Mouse (Mus musculus) hindlimb bud, embryonic 11.5 days (tissue): ENCODE data around the gene Ucp2.

Experiments used
- DNase-seq: peaks from one replicate; pipeline ENCODE4 v3.0.0-alpha.2; 2012; ENCODE audit warnings: low read depth, low spot score; ENCODE audit errors: extremely low spot score

Gene Ucp2

DNA sequence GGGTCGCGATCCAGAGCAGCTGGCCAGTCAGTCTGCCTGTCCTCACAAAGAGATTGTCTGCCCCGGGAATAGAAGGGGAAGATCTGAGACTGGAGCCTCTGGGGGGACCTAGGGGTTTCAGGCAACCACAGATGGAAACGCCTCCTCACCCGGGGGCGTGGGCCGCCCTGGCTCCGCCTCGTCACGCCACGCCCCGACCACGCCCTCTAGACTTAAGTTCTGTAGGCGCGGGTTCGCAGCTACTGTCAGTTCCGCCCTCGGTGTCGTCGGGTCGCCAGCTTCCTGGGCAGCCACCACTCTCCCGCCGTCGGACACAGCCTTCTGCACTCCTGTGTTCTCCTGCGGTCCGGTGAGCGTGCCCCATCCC is at the start of gene Ucp2:
Gene Ucp2 (plus strand): TSS at position 221 of the 367 bp plus-strand sequence.
- no peak for DNase-seq

DNA sequence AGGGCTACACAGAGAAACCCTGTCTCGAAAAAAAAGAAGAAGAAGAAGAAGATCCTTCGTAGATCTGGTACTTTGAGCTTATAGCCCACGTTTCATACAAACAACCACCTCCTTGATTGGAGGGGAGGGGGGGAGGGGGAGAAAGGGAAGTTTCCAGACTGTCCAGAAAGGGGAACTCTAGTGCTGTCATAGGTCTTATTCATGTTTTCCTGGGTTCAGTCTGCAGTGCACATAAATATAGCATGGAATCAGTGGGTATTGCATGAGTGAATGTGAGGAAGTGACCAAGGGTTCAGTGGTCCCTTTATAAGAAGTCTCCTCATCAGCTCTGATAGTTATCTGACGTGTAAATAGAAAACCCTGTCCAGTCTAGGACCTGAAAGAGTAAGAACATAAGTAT is 49.4 kb upstream of the Ucp2 start:
- no peak for DNase-seq

DNA sequence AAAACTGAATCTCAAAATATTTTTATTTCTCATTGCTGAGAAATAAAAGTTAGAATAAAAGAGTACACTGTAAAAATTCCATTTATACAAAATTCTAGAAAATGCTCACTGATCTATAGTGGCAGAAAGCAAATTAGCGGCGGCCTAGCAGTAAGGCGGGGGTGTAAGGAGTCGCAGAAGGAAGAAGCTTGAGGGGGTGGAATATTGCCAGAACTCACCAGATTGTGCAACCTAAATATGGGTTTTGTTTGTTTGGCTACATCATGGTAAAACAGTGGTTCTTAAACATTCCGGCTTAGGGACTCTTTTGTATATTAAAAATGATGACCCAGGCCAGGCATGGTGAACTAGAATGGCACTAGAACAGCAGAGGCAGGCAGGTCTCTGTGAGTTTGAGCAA is 46.9 kb upstream of the Ucp2 start:
- no peak for DNase-seq

DNA sequence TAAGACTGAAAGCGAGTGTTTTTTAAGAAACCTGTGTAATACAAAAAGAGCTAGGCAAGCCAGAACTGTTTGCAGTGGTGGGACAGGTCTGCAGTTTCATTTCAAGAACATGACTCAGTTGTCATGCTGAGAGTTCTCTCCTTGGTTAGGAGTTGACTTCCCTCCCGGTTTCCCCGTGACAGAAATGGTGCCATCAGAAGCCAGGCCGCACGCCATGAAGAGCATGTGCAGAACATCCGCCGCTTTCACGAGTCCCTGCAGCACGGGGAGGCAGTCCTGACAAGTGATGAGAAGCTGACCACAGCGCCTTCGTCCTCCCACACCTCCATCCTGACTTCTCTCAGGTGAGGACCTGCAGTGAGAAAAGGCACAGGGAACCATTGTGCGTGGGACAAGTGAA is 44.6 kb upstream of the Ucp2 start:
- DNase-seq = no peak

DNA sequence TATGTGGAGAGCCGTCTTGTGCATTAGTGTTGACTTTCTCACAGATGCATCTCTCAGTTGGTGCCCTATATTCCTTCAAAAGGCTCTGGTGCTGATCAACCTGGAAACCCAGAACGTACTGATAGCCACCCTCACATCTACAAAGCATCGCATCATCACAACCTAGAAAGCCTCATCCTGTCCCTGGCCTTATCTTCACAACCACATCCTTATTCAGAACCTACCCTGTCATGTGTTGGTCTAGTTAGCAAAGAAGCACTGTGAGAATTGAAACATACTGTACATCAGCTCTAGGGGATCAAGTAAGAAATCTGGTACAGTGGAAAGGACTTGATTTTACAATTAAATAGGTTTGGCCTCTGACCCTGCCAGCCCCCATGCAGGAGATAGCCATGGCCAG is 44.2 kb upstream of the Ucp2 start:
- DNase-seq = no peak

DNA sequence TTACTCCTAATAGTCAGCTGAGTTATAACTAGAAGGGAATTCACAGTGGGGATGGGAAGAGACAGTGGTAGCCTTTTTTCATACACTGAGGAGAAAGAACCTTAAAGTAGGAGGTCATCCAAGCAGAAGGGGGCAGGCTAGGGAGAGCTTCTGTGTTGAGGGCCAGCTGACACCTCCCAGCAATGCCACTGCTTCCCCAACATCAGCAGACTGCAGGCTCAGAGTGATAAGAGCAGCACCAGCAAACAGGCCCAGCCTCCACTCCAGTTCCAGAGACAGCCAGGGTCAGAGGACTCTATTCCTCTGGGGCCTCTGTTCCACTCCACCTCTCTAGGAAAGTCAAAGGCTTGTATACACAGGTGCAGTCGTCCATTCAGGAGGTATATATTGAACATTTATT is 35.0 kb upstream of the Ucp2 start:
- no peak for DNase-seq

DNA sequence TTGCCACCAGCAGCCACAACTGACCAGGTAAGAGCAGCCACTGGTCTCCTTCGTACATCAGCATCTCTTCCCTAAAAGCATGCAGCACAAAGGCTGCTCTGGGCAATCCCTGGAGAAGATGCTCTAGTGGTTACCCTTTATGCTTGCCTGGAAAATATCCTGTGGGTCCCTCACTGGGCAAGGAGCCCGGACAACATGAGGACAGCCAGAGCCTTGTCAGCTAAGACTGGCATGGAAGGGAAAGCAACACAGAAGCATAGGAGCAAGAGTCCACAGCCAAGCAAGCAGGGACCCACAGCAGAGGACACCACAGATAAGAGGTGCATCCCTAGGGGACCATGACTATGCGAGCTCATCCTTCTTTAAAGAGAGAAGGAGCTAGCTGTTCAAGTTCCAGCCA is 33.3 kb upstream of the Ucp2 start:
- DNase-seq = no peak

DNA sequence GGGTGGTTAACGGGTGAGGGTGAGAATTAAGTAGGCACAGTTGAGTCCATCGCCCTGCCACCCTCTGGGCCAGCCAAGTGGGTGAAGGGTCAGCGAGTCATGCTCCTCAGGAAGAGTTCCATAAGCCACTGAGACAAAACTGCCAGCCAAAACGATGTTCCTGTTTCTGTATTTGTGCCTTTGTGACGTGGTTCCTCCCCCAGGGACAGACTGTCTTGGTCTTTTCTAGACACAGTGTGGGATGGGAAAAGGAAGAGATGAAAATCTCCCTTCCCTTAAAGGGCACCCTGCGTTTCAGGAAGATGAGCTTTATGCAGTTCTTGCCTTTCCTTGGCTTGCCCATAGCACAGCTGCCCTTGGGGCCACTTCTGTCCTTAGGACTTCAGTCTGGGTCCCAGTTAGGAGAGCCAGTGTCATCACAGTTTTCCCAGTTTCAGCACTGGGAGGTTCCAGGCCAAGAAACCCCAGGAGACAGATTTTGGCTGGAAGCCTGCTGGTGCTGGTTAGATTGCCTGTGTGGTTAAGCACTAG is 31.5 kb upstream of the Ucp2 start:
- no peak for DNase-seq

DNA sequence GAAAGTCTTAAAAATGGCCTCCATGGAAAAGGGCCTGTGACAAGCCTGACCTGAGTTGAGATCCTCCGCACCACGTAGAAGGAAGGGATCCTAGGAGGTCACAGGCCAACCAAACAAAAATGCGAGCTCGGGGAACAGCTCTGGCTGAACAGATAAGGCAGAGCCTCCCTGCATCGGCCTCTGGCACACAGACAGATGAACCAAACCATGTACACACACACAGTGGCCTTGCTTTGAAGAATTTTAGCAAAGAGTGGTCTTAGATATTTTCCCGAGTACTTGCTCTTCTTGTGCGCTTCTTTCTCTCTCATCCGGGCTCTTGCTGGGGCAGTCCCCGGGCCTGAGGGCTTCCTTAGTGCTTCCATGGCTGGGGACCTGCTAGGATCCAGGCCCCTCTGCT is 29.9 kb upstream of the Ucp2 start:
- DNase-seq = no peak

DNA sequence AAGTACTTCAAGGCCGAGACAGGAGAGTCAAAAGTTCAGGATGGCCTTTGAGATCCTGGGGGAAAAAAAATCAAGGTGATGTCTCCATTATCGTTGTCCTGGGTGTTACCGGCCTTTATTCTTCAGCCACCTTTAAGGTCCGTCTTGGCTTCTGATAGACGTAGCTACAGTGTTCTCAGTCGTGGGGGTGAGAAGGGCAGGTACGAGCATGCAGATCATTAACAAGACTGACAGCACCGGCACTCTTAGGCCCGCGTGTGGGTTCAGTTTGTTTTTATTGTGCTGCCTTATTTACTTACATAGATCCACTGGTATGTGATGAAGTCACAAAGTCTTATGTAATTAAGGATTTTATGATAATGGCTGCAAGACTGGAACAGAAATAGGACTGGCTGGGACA is 29.4 kb upstream of the Ucp2 start:
- no peak for DNase-seq

DNA sequence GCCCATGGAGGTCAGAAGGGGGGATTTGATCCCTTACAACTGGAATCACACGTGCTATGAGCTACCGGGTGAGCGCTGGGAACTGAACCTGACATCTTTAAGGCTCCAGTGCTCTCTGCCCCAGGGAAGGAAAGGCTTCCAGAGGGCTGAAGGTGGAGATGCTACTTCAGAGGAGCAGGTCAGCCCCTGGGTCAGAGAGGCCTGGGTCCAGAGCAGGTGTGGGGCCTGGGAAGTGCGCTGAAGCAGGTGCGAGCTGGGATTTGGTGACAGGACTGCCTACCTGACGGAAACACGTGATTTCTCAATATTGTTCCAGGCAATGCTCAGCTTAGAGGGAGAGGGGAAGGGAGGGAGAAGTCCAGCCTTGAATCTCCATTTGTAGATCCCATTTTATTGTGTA is 28.9 kb upstream of the Ucp2 start:
- no peak for DNase-seq

DNA sequence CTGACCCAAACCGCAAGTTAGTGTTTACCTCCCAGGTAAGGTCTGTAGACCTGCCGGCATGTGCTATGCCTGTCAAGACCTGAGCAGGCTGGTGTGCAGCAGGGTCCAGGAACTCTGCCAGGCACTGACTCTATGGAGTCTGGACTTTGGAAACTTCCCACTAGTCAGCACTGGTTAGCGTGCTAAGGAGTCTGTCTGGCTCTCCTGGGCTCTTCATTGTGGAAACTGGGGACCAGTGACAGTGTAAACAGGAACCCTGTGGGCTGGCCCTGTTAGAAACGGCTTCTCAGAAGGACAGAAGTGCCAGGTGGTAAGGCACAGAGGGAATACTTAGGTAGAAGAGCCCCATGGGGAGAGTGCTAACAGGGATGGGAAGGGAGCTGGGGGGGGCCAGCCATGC is 27.9 kb upstream of the Ucp2 start:
- no peak for DNase-seq

DNA sequence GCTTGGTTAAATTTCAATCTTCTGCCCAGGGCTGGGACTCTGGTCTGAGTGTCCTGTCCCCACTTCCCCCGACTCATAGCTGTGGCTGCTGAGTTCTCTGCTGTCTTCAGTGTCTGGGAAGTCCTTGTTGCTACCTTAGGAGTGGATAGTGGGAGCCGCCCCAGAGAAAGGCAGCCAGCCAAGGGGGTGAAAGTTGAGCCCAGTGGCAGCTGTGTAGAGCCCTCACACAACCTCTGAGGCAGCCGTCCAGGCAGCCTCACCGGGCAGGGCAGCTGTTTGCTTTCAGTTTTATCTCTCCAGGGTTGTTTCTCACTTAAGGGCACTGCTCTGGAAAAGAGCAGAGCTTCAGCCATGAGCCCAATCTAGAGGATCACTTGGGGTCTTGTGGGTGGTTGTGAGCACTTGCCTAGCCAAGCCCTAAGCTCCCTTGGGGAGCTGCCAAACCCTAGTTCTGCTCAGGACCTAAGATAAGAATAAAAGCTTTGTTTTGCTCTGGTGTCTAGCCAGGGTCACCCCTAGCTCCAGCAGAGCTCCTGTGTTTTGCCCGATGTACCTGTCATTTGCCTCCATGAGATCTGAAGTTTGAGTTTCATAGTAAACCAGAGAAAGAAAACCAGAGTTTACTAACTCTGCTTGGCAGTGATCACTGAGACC is 27.4 kb upstream of the Ucp2 start:
- no peak for DNase-seq

DNA sequence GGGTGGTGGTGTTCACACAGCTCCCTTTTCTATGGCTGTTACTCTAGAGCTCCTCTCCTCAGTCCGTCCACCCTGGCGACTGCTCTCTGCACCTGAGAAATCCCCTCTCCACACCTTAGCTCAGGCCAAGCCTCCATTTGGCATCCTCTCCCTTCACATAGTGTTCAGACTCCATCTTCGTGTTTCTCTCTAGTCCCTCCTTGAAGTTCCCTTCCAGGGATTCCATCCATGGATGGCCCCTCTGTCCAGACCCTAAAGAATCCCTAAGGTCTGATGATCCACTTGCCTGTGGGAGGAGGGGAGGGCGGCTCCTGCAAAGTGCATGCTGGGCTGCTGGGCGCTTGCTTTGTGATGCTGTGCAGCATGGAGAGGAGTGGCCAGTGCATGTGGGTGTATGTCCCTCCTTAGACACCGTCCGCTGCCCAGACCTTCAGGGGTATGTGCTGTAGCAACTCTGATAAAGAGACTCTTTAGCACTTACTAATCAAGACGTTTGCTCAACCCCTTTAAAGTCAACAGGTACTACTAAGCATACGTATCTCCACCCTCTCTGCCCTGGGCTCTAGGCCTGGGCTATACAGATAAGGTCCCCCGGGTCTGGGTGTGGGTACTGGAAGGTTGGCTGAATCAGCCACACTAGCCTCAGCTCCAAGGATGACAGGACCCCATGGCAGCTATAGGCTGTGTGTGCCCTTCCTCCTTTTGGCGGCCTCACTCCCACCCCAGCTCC is 26.2 kb upstream of the Ucp2 start:
- DNase-seq = no peak

DNA sequence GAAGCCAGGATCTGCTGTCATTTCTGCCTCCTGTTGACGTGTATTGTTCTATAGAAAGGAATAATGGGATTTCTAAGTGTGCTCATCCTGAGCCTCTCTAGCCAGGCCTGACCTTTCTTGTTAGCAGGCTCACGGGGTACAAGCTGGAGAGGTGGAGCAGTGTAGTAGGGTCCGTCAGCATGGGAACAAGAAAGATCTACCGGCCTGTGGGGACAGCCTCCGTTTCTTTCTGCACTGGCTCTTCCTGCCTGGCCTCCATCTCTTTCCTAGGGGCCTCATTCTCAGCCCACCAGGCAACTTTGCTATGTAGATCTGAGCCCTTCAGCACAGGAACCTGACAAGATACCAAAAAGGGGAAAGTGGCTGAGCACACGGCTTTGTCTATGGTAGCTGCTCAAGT is 24.4 kb upstream of the Ucp2 start:
- DNase-seq = no peak

DNA sequence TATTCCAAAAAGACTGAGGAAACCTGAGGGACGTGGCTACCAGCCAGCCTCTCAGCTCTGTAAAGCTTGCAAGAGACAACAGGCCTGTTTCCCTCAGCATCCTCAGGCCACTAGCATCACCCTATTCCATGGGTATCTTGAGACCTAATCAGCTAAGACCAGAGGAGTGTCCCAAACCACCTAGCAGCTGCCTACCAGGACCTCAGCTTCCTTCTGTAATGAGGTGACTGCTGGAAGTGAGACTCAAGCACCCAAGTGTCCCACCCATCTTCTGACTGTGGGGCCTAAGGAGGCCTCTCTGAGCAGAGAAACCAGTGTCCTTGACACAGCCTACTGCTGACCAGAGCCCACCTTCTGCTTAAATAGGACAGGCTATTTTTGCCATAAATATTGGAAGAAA is 23.6 kb upstream of the Ucp2 start:
- no peak for DNase-seq

DNA sequence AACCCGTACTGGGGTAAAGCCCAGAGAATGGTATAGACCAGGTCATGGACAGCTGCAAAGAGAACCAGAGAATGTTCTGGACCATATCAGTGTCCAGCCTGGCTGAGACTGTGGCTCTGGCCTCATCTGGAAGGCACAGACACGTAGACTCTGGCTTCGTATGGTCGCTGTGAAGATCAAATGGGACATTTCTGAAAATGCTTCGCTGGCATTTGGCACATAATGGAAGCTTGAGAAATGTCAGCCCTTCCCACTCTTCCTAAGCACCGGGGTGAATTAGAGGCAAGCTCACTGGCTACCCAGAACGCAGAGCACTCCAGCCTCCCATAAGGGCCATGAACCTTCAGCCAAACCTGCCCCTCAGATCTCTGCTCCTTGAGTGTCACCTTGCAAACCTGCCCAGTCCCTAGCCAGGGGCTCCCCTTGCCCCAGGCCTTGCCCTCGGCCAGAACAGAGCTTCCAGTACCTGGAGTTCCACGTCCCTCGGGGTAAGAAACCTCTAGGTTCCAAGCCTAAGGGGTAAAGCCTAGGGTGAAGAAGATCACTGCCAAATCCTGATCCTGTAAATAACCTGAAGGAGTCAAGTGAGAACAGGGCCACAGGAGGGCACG is 22.2 kb upstream of the Ucp2 start:
- DNase-seq = no peak

DNA sequence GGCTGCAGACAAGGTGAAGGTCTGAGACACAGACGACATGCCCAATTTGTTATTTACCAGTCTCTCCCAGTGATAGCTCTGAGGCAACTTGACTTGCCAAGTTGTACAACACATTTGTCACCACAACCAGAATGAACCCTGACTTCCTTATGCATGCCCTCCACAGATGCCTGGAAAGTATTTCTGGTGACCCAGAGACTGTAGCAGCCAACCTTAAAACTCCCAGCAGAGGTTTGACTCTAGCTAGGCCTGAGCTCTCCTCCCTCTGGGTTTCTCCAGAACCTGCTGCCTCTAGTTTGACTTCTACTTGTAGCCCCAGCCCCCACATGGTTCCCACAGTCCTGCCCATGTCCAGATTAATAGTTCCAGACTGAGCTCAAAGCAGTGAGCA is 21.7 kb upstream of the Ucp2 start:
- no peak for DNase-seq

DNA sequence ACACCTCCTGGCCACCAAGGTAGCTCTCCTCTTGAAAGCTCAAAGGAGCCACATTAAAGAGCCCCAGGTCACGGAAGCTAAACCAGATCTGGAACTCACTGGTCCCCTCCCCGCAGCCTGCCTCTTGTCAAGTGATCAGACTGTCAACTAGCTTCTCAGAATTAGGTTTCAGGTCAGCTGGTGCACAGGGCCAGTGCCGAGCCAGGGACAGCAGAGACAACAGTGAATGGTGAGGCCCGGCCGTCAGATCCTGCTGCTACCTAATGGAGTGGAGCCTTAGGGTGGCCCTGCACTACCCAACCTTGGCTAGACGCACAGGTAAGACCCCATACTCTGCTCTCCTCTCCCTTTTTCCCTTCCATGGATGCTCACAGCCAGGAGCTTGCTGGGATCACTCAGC is 20.4 kb upstream of the Ucp2 start, which contains the start of gene Ucp3:
Gene Ucp3 (plus strand): TSS at position 214 of the 400 bp plus-strand sequence.
- no peak for DNase-seq

DNA sequence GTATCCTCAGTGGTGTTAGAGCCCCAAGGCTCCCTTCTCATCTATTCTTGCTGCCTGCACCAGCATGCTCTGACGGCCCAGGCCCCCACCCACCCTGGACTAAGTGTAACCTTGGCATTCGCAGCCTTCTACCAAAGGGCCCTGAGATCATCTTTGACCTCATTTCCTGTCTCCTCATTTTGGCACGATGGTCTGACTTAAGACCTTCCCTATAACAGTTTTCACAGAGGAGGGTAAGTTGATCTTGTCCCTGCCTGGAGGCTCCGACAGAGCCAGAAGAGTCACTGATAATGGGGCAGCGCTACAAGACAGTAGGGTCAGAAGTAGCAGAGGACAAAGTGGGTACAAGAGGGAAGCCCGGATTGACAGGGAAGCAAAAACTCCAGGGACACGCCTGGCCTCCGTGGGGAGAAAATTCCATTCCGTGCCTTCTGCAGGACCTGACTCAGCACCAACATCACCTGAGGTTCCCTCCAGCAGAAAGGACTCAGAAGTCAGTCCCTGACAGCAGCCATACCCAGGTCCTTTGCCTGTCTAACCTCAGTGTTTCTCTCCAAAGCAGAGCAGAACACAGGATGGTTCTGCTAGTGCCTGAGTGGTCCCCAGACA is 19.2 kb upstream of the Ucp2 start:
- DNase-seq = no peak

DNA sequence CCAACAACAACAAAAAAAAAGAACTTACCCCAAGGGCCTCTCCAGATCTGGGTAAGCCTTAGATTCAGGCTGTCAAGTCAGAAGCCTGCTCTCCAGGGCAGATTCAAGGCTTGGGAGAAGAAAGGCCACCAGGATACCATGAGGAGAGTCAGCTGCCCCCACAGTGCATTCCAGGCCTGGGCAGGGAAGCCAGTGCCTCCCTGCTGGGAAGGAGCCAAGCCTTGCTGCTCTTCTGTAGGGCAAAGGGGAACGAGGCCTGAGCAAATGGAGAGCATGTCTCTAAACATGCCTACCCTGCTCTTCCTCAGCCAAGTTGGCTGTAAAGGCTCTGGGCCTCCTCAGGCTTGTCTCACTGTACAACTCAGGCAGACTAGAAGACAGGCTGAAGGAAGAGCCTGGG is 18.5 kb upstream of the Ucp2 start:
- no peak for DNase-seq
